Mouse (Mus musculus) midbrain, embryonic 14.5 days (tissue): ENCODE measurements around the gene Ndufb8. TPM values are rescaled to one million over a fixed set of nuclear protein-coding genes. Genes with fewer than 3 reads are reported as not detected.

Source experiments
- ATAC-seq: fragments of 200-750 bp; cut with Nextera tagmentation; 2 replicates; pipeline ENCODE4 v1.8.0; 2017; ENCODE audit warnings: moderate number of reproducible peaks, moderate library complexity; ENCODE audit not compliant: low FRiP score, low TSS enrichment
- DNase-seq: peaks from one replicate; pipeline ENCODE4 v3.0.0-alpha.2; 2015
- H3K27ac ChIP-seq: fragments of 300-500 bp; sonication (generic); replicated peaks from 2 replicates; pipeline ENCODE4 v1.5.1; 2014; ENCODE audit warnings: mild to moderate bottlenecking, low read depth, low read length, moderate library complexity
- H3K27me3 ChIP-seq: fragments of 300-500 bp; sonication (generic); 2 replicates; pipeline ENCODE4 v1.6.1; 2014; ENCODE audit warnings: low read length, control low read depth, mixed read lengths; ENCODE audit not compliant: control insufficient read depth, insufficient read depth
- H3K36me3 ChIP-seq: fragments of 300-500 bp; sonication (generic); 2 replicates; pipeline ENCODE4 v1.6.1; 2014; ENCODE audit warnings: low read length, control low read depth; ENCODE audit not compliant: control insufficient read depth, insufficient read depth
- H3K4me1 ChIP-seq: fragments of 300-500 bp; sonication (generic); 2 replicates; pipeline ENCODE4 v1.6.1; 2014; ENCODE audit warnings: mild to moderate bottlenecking, antibody characterized with exemption, low read length, control low read depth; ENCODE audit not compliant: control insufficient read depth, insufficient read depth
- H3K4me2 ChIP-seq: fragments of 300-500 bp; sonication (generic); 2 replicates; pipeline ENCODE4 v1.6.1; 2014; ENCODE audit warnings: mild to moderate bottlenecking, low read length, moderate library complexity
- H3K4me3 ChIP-seq: fragments of 300-500 bp; sonication (generic); replicated peaks from 2 replicates; pipeline ENCODE4 v1.5.1; 2014; ENCODE audit warnings: low read depth, low read length
- H3K9ac ChIP-seq: fragments of 300-500 bp; sonication (generic); replicated peaks from 2 replicates; pipeline ENCODE4 v1.6.1; 2014; ENCODE audit warnings: mild to moderate bottlenecking, low read length, moderate library complexity
- H3K9me3 ChIP-seq: fragments of 300-500 bp; sonication (generic); 2 replicates; pipeline ENCODE4 v1.6.1; 2016; ENCODE audit warnings: low read length, control low read depth, mixed read lengths; ENCODE audit not compliant: control insufficient read depth
- WGBS: fragments of 180-500 bp; shearing (Covaris S2); extraction: QIAGEN DNeasy Blood & Tissue Kit; methylation state at CpG from one replicate; pipeline ENCODE4 v1.1.7; 2014; 5-methylcytosine and 5-hydroxymethylcytosine counted together
- polyA plus RNA-seq: library from polyadenylated mRNA; unstranded; fragments of >200 nt; fragmentation: Nextera tagmentation; extraction: Ambion mirVana; gene quantifications from 2 replicates; pipeline ENCODE4 v1.2.1, GENCODE M21; 2014

The Ndufb8 gene
- polyA plus RNA-seq: 566 and 729 TPM in 2 replicates

DNA sequence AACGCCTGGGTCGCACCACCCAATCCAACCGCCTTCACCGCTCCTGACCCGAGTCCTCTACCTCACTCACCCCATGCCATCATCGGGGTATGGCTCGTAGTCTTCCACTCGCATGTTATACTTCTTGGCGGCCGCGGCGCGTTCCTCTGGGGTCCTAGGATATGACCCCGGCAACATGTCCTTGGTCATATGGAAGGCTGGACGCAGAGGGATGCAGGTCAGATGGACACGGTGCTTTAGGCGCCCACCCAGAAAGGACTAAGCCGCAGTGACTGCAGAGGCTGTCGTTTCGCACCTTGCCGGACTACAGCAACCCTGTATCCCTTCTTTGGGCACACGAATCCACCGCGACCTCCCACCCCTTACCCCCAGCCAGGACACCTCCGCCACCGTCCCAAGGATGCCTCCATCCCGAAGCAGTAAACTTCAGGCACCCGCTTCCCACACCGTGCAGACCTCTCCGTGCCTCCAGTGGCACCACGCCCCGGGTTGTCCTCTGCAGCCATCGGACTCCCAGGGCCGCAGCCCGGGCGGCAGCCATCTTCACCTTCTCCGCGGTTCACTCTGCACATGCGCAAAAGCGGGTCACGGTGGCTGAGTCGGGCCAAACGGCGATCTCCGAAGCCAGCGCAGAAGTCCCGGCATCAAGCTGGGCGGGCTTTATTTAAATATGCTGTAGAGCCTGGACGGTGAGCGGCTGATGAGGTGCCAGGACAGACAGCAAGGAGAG, at the start of gene Ndufb8:
TSS of gene Ndufb8 (minus strand) at position 580 of the 730 bp plus-strand sequence.
- H3K9ac ChIP-seq: peak within 1 kb of the TSS; percentile 92
- H3K27me3 ChIP-seq: no peaks in the 10 kb centered on the region
- 1% methylated on average over 50 of the region's 50 CpGs for WGBS
- peak within 1 kb of the TSS; percentile 68 for H3K27ac ChIP-seq
- no peaks in the 10 kb centered on the region for H3K9me3 ChIP-seq
- H3K4me3 ChIP-seq: peak within 1 kb of the TSS; percentile 73
- ATAC-seq: peak; percentile 82; the same call in 1 of the 2 replicates
- H3K4me1 ChIP-seq: peaks cover 7% of the 10 kb centered on the region; the same call in 1 of the 2 replicates
- peaks cover 36% of the 10 kb centered on the region for H3K36me3 ChIP-seq
- DNase-seq: peak; percentile 97
- H3K4me2 ChIP-seq: peak within 1 kb of the TSS; percentile 62

DNA sequence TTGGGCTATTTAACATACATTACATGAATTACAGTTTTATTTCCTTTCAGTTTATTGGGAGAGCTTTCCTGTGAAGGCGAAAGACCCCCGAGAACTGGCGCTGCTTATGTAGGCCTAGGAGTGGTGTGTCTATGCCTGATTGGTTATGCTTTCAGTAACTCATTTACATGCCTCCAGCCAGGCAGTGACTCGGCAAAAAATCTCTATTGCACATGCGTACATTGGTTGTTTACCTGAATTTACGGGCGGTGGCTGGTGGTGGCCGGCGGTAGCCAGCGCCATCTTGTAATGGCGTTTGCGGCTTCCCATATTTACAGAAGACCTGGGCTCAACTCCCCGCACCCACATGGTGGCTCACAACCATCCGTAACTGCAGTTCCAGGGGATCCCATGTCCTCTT, 38.9 kb upstream of the Ndufb8 start:
- 94% methylated on average over 14 of the region's 14 CpGs for WGBS
- Histone ChIP-seq H3K9me3 (no peaks in the 10 kb centered on the region), H3K27ac (no peak overlapping the region), H3K4me1 (no peaks in the 10 kb centered on the region), H3K4me2 (no peak overlapping the region), H3K36me3 (no peaks in the 10 kb centered on the region), H3K27me3 (no peaks in the 10 kb centered on the region), H3K9ac (no peak overlapping the region), H3K4me3 (no peak overlapping the region)
- ATAC-seq (no peak), DNase-seq (no peak)

DNA sequence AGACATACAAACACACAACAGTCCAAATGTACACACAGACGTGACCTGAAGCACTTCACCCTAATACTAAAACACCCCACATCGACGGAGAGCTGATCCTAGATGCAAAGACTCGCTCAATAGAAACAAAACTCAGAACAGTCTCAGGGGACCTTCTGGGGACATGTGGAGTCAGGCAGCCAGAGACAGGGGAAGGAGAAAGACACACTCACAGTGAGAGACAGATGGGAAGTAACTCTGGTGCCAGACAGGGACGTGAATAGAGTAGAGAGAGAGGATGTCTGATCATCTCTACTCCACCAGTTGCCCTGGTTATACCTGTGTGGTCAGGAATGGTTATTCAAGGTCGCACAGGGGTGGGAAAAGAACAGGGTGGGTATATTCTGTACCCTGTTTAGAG, 36.4 kb upstream of the Ndufb8 start:
- H3K4me1 ChIP-seq: no peaks in the 10 kb centered on the region
- H3K27me3 ChIP-seq: peaks cover 5% of the 10 kb centered on the region; the same call in 1 of the 2 replicates
- no peak overlapping the region for H3K27ac ChIP-seq
- no peaks in the 10 kb centered on the region for H3K36me3 ChIP-seq
- H3K4me2 ChIP-seq: no peak overlapping the region
- WGBS: 67% methylated on average over 6 of the region's 6 CpGs
- H3K9ac ChIP-seq: no peak overlapping the region
- H3K9me3 ChIP-seq: no peaks in the 10 kb centered on the region
- DNase-seq (no peak), ATAC-seq (no peak)
- no peak overlapping the region for H3K4me3 ChIP-seq

DNA sequence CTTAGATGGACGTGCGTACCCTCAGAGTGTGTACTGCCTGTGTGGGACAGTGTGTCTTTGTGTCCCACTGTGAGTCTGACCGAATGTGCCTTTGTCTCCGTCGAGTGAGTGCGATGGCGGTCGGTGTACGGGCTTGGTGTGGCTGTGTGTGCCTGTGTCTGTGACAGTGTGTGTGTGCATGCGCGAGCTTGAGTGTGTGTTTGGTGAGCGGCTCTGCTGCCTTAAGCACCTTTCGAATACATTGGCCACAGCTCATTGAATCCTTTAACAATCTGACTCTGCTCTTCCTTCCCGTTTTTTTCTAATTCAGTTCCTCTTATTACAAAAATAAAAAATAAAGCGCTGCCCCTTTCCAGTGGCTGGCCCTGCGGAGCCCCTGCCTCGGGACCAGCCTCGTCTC, 35.8 kb upstream of the Ndufb8 start:
- WGBS: 69% methylated on average over 18 of the region's 18 CpGs
- ATAC-seq (no peak), DNase-seq (peak; percentile 9)
- Histone ChIP-seq H3K27me3 (peaks cover 5% of the 10 kb centered on the region; the same call in 1 of the 2 replicates), H3K4me1 (no peaks in the 10 kb centered on the region), H3K9me3 (no peaks in the 10 kb centered on the region), H3K27ac (no peak overlapping the region), H3K36me3 (no peaks in the 10 kb centered on the region), H3K4me2 (no peak overlapping the region), H3K9ac (no peak overlapping the region), H3K4me3 (no peak overlapping the region)

DNA sequence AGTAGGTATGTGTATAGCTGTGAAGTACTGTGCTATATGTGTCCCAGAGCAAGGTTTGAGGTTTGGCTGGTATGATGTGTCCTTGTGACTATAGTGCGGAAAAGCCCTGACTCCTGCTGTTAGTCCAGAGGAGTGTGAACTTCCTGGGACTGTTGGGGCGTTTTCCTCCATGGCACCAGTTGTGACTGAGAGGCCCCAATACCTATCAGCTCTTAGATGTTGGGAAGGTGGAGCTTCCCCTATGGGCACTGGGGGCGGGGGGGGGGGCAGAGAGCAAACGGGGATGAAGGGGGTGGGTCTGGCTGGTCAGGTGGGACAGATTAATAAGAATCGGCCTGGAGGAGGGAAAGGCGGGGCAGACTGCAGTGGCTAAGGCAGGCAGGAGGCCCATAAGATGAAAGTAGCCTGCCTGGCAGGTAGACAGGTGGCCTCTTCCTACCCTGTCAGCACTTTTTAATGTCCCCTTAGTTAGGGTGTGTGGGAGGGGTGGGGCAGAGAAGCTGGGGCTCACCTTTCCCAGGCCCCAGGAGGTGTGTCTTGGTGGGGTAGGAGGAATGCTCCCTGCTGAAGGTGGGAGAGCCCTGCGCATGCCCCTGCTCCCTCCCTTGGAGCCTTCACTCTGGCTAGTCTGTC, 34.5 kb upstream of the Ndufb8 start:
- Histone ChIP-seq H3K9me3 (no peaks in the 10 kb centered on the region), H3K4me2 (no peak overlapping the region), H3K9ac (no peak overlapping the region), H3K4me3 (no peak overlapping the region), H3K27me3 (peaks cover 8% of the 10 kb centered on the region; the same call in 1 of the 2 replicates), H3K4me1 (no peaks in the 10 kb centered on the region), H3K36me3 (no peaks in the 10 kb centered on the region), H3K27ac (no peak overlapping the region)
- WGBS: 53% methylated on average over 7 of the region's 7 CpGs
- no peak for ATAC-seq
- no peak for DNase-seq

DNA sequence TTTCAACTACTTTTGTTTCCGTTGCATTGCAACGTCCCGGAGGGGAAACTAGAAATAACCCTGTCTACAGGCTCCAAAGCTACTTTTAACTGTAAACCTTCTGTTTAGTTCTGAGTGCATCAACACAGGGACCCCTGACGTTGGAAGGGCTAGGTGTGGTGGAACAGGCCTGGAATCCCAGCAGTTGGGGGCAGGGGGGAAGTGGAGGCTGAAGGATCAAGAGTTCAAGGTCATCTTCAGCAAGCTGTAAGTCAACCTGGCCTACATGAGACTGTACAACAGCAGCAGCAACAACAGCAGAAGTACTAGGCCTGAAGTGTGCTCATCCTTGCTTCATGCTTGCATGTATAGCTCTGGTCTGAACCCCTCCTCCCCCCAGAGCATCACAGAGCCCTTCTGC, 32.8 kb upstream of the Ndufb8 start:
- H3K27ac ChIP-seq: no peak overlapping the region
- H3K9me3 ChIP-seq: no peaks in the 10 kb centered on the region
- no peak overlapping the region for H3K9ac ChIP-seq
- H3K27me3 ChIP-seq: peaks cover 8% of the 10 kb centered on the region; the same call in 1 of the 2 replicates
- WGBS: 37% methylated on average over 4 of the region's 4 CpGs
- no peaks in the 10 kb centered on the region for H3K36me3 ChIP-seq
- H3K4me1 ChIP-seq: no peaks in the 10 kb centered on the region
- no peak overlapping the region for H3K4me2 ChIP-seq
- ATAC-seq: no peak
- no peak overlapping the region for H3K4me3 ChIP-seq
- DNase-seq: no peak

DNA sequence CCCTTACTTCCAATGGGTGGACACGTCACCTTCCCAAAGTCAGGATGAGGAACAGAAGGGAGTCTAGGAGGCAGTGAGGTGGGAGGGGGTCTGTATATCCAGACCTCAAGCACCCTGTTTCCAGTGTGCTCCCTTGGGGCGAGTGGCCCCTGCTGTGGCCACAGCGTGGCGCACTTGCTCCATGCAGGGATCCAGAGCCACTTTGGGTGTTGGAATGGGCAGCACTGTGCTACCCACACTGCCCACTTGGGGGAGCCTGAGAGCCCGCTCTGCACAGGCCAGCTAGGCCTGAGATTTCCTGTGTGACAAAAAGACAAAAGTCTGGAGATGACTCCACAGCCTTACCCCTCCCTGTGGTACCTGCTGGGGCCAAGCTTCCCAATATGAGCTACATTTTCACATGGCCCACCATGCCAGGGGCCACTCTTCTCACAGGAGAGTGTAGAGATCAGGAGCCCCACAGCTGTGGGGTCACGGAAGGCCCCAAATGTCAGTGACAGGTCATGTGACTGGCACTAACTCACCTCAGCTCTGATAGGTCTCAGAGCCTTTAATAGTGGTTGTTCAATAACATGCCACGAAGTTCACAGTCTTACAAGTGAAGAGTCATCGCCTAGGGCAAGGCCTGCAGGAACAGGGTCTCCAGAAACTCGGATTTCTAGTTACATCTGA, 27.5 kb upstream of the Ndufb8 start:
- Histone ChIP-seq H3K36me3 (no peaks in the 10 kb centered on the region), H3K27me3 (0 out of 2 replicates have a peak, but pooled peaks cover 4% of the 10 kb centered on the region), H3K4me3 (no peak overlapping the region), H3K9me3 (no peaks in the 10 kb centered on the region), H3K27ac (no peak overlapping the region), H3K9ac (no peak overlapping the region), H3K4me2 (no peak overlapping the region), H3K4me1 (no peaks in the 10 kb centered on the region)
- ATAC-seq: peak; percentile 82
- whole genome bisulfite sequencing: 34% methylated on average over 9 of the region's 9 CpGs
- DNase-seq: peak; percentile 96

DNA sequence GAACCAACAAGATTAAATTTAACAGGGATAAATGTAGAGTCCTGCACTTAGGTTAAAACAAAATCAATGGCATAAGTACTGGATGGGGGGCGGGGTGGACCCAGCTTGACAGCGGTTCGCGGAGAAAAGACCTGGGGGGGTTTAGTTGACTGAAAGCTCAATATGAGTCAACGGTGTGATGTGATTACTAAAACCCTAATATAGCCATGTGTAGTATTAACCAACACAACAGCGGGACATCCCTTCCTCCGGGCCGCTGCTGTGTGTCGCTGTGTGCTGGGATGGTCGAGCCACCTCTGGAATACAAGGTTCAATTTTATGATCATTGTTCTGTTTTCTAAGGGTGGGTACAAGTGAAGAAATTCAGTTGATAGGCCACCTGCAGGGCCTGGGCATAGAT, 26.9 kb upstream of the Ndufb8 start:
- Histone ChIP-seq H3K4me2 (no peak overlapping the region), H3K27me3 (0 out of 2 replicates have a peak, but pooled peaks cover 4% of the 10 kb centered on the region), H3K27ac (no peak overlapping the region), H3K9ac (no peak overlapping the region), H3K4me1 (no peaks in the 10 kb centered on the region), H3K4me3 (no peak overlapping the region), H3K9me3 (no peaks in the 10 kb centered on the region), H3K36me3 (peaks cover under 1% of the 10 kb centered on the region; the same call in 1 of the 2 replicates)
- WGBS: 77% methylated on average over 10 of the region's 10 CpGs
- no peak for ATAC-seq
- no peak for DNase-seq
